Mouse (Mus musculus) layer of hippocampus, adult 2 months (tissue): ENCODE results near the gene Lbh. TPM values are rescaled to one million over a fixed set of nuclear protein-coding genes. Genes with fewer than 3 reads are reported as not detected.

Source experiments
- DNase-seq, 2 experiments: peaks; one replicate each; pipeline ENCODE4 v3.0.0; 2022; ENCODE audit warnings: low spot score in 2 of 2
- H3K27ac ChIP-seq: fragments of 200-600 bp; 2 replicates; pipeline ENCODE4 v1.8.1; 2022
- H3K4me3 ChIP-seq: fragments of 200-600 bp; 2 replicates; pipeline ENCODE4 v1.8.1; 2022; ENCODE audit warnings: mild to moderate bottlenecking
- CTCF ChIP-seq: fragments of 200-600 bp; conservative IDR thresholded peaks from 2 replicates; pipeline ENCODE4 v1.8.1; 2022; ENCODE audit warnings: antibody characterized with exemption, mild to moderate bottlenecking, moderate library complexity
- total RNA-seq, 2 experiments: library from RNA; stranded (reverse); gene quantifications; 2 replicates each; pipeline ENCODE4 v1.2.3; 2021

Lbh gene
- total RNA-seq, 2 experiments from 2014 or later = 31.4 to 34.8 TPM

DNA sequence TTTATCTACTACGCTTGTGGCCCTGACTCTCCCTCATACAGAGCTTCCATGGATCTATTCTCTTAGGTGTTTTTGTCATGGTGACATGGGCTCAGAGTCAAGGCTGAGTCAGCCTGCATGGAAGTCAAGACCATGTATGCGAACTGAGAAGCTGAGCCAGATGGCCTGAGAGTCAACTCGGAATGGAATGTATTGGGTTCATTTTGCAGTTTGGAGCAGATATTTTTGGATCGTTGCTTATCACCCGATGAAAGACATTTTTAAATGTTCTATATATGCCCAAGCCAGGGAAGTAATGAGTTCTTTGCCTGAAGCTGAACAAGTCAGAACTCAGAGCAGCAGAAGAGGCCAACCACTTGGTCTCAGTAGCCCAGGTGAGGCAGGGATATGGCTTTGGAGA is 54.9 kb downstream of the Lbh start:
- TF ChIP-seq CTCF = no peak
- no peak overlapping the region for H3K4me3 ChIP-seq
- DNase-seq = no peak
- H3K27ac ChIP-seq = no peak overlapping the region

DNA sequence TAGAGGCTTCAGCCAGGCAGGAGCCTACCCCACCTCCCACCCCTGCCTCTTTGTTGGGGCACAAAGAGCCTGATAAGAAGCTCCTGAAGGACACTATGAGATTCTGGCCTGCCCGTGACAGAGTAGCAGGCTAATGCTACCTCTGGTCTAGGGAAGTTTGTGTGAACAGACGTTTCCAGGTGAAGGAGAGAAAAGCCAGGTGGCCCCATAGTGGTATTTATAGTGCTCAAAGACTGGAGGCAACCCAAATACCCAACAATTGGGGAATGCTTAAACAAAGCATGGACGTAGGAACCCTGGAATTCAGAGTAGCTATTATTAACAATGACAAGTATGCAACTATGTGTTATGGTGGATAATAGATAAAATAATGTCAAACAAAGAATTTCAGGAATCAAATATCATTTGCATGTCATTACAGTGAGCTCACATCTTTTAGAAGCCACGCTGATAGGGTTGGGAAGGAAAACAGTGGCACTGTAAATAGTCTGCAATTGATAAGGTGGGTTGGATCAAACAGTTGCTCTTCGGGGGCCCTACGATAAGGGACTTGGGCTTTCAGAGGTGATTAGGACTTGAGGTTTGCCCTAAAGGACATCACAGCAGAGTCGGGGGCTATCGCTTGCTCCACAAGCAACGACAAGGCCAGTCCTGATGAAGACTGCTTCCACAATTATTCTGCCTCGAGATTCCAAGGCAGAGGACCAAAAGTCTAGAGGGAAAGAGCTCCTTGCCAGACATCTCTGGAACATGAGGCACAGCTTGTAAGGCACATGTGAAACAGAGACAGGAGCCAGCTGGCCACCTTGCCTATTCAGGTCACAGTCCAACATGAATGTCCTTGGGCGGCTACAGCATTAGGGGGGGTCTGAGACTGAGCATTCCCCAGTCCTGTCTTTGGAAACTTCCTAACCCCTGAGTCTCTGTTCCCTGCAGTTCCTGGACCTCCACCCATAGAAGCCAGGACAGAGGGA is 58.4 kb downstream of the Lbh start:
- no peak for DNase-seq
- Histone ChIP-seq H3K27ac (no peak overlapping the region), H3K4me3 (no peak overlapping the region)
- no peak for TF ChIP-seq CTCF

DNA sequence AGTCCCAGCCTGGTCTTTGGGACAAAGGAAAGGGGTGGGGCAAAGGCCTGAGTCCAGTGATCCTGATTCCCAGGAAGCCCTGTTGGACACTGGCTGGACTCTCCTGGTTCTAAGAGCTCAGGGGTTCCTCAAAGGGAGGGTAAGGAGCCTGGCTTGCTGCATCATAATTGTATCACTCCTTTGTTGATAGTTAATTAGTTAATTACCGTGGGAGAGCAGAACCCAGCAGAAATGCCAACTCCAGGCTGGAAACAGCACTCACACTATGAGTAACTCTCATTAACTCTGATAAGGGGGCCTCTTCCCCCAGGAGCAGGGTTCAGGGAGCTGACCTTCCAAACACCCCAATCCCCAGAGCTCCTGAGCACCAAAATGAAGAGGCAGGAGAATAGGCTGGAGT is 59.5 kb downstream of the Lbh start:
- Histone ChIP-seq H3K27ac (no peak overlapping the region), H3K4me3 (no peak overlapping the region)
- no peak for DNase-seq
- no peak for TF ChIP-seq CTCF

GRCm38 (mm10) chr17:72982156-72982555 is 64.1 kb downstream of the Lbh start:
- Histone ChIP-seq H3K4me3 (no peak overlapping the region), H3K27ac (no peak overlapping the region)
- no peak for DNase-seq
- no peak for TF ChIP-seq CTCF

GRCm38 (mm10) chr17:72983471-72983870 is 65.4 kb downstream of the Lbh start:
- H3K4me3 ChIP-seq = no peak overlapping the region
- DNase-seq = no peak
- no peak for TF ChIP-seq CTCF
- H3K27ac ChIP-seq = no peak overlapping the region

DNA sequence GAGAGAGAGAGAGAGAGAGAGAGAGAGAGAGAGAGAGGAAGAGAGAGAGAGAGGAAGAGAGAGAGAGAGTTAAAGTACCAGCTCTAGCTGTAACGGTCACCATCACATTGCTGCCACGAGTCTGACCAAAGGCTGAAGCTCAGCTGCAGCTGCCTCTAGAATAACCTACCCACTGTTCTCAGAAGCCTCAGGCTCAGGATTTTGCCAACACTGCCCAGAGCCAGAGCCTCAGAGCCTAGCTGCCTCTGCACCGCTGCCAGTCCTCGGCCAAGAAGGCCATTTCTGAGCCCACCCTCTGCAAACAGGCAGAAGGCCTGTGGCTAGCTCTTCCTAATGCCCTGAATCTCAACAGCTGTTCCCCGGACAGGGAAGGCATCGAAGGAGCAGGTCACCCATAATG is 70.9 kb downstream of the Lbh start:
- Histone ChIP-seq H3K27ac (peak overlapping the region; percentile 55; the same call in 1 of the 2 replicates), H3K4me3 (no peak overlapping the region)
- no peak for TF ChIP-seq CTCF
- DNase-seq = peak in 1 of 2 experiments; percentile 24

Other genes starting within 250 kb of the Lbh start
- gene Ypel5, start 81.9 kb upstream of the Lbh start, total RNA-seq = 10 to 100 TPM; 89.8 to 91.3 TPM
- 10 to 100 TPM; 32.9 to 34.6 TPM for gene Lclat1, start 189.7 kb downstream of the Lbh start, total RNA-seq